ENCODE assay signal across 9 mouse cellular contexts in genomic region chr9:78879955-78880642, GRCm38 (mm10).
DNase-seq lines count a peak whose midpoint lies in the region; ATAC-seq lines count a peak whose summit lies in the region.
"Had no signal": no experiment of that assay in that cellular context is flagged by ENCODE, and none has a peak within 500 bp of the region (broad histone marks: within the 10 kb centered on the region; RNA-seq: fewer than 3 reads in every experiment).

No protein-coding gene starts in this region.

- H3K9me3 ChIP-seq in neural tube, embryonic 15.5 days (replicated peaks), result no peaks in the 10 kb centered on the region

- H3K4me3 ChIP-seq in neural tube, embryonic 15.5 days (replicated peaks), result no peak overlapping the region
- H3K4me3 ChIP-seq: myocyte had no signal

- DNase-seq in cerebellum, adult 11 months, result peak; percentile 44
- peak; percentile 72 to 80 for DNase-seq in cerebellum, postnatal 10 days
- peak; percentile 10 to 32 for DNase-seq in frontal cortex, postnatal 14 days (ENCODE audit: low spot score in 2 of 2)
- DNase-seq in left cerebral cortex, postnatal 14 days (ENCODE audit: low spot score in 2 of 2), result peak; percentile 43 to 55
- DNase-seq in MN1 (ENCODE audit: low spot score), result no peak
- no peak for DNase-seq in gastrocnemius, postnatal 36 days

- peak; percentile 66; the same call in 1 of the 2 replicates for ATAC-seq in neural tube, embryonic 15.5 days (ENCODE audit: low FRiP score)
- ATAC-seq in megakaryocyte-erythroid progenitor cell, adult 5-6 weeks (replicated peaks; ENCODE audit: low FRiP score, low TSS enrichment, poor library complexity, severe bottlenecking), result no peak

- H3K9ac ChIP-seq in neural tube, embryonic 15.5 days (replicated peaks), result no peak overlapping the region

- 0 out of 2 replicates have a peak, but pooled peaks cover 3% of the 10 kb centered on the region for H3K4me1 ChIP-seq in neural tube, embryonic 15.5 days

- intact Hi-C loops in left cerebral cortex, postnatal 14 days (cut with DNase I), result no loop called here
- intact Hi-C loops in gastrocnemius, postnatal 36 days (cut with DNase I), result no loop called here

- no peaks in the 10 kb centered on the region for H3K27me3 ChIP-seq in neural tube, embryonic 15.5 days (replicated peaks)

- no peak overlapping the region for H3K27ac ChIP-seq in neural tube, embryonic 15.5 days (replicated peaks)

- H3K36me3 ChIP-seq in neural tube, embryonic 15.5 days, result no peaks in the 10 kb centered on the region

- H3K4me2 ChIP-seq in neural tube, embryonic 15.5 days, result no peak overlapping the region

- WGBS in neural tube, embryonic 15.5 days, result 38% methylated on average over 6 of the region's 6 CpGs

Comparison
In these comparisons a context has a peak if more than half of its experiments do, and no peak if none do; other contexts are left out.
1. DNase-seq: peak in cerebellum, adult 11 months (single experiment), cerebellum, postnatal 10 days (2 of 2), frontal cortex, postnatal 14 days (2 of 2) and left cerebral cortex, postnatal 14 days (2 of 2); none in MN1 (single experiment) and gastrocnemius, postnatal 36 days (0 of 2).